Mouse (Mus musculus): ENCODE measurements around the gene Rnf19b.

DNA sequence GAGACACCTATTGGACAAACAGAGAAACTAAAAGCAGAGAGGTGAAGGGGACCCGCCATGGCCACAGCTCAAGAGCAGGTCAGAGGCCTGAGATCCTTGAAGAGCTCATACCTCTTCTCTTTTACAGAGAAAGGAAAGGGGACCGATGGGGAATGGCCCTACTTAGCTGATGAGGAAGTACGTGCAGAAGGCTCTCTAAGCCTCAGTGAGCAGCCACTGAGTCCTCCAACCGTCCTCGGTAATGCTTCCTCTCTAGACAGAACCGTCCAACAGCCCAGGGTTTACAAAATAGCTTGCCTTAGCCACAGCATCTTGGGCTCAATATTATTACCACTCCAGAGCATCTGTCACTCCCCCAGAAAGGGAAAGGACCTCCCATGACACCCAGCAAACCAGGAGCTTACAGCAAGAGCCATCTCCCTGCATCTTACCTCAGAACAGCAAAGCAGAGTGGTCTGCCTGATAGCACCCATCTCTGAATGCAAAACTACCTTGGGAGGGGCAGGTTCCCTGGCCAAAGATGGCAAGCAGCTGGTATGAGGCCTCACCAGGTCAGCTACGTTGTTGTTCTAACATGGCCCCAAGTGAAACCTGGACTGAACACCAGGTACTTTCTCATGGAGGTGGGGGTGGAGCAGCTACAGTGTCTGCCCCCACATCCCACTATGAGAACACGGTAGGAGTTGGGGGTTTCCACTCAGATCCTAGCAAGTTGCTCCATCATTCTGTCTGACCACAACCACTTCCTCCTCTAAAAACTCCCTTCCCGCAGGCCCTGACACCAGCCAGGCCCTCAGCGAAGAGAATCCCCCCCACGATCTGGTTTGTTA lies 25.7 kb upstream of the Rnf19b start:
- TF ChIP-seq ZC3H11A (IDR thresholded peaks at IDR 0.05; ENCODE audit: borderline replicate concordance, low read depth, low read length) (no peak), ZNF384 (IDR thresholded peaks at IDR 0.05; ENCODE audit: low read depth, low read length) (no peak), HCFC1 (IDR thresholded peaks at IDR 0.05; ENCODE audit: borderline replicate concordance, insufficient read depth, low read length) (no peak)

All from ES-E14 (cell line).